Mouse (Mus musculus): ENCODE results near the gene Opcml. TPM values are rescaled to one million over a fixed set of nuclear protein-coding genes. Genes with fewer than 3 reads are reported as not detected.

Gene Opcml
- total RNA-seq, 1 experiment = 0.49 TPM

GRCm38 (mm10) chr9:28177052-28177451, 386.5 kb downstream of the Opcml start:
- DNase-seq (ENCODE audit: low read depth, low spot score) = no peak
- Histone ChIP-seq H3K9ac (ENCODE audit: insufficient read depth, low read depth, low read length, poor library complexity, severe bottlenecking) (no peak overlapping the region), H3K4me1 (ENCODE audit: control insufficient read depth in 2 of 2, insufficient read depth in 2 of 2, low read length in 2 of 2, poor library complexity in 1 of 2) (no peaks in the 10 kb centered on the region), H3K9me3 (ENCODE audit: control insufficient read depth, insufficient read depth, low read depth, low read length) (no peaks in the 10 kb centered on the region), H3K27ac (ENCODE audit: insufficient read depth, low read depth, low read length, poor library complexity, severe bottlenecking) (no peak overlapping the region), H3K36me3 (ENCODE audit: control insufficient read depth, insufficient read depth, low read length, poor library complexity, severe bottlenecking) (no peaks in the 10 kb centered on the region), H3K4me3 (ENCODE audit: insufficient read depth in 1 of 2, low read depth in 1 of 2, low read length in 2 of 2, poor library complexity in 1 of 2, severe bottlenecking in 1 of 2) (no peak overlapping the region)
- no peak for TF ChIP-seq CHD2 (IDR thresholded peaks at IDR 0.05; ENCODE audit: low read depth, low read length)
- TF ChIP-seq HCFC1 (IDR thresholded peaks at IDR 0.05; ENCODE audit: borderline replicate concordance, insufficient read depth, low read length) = no peak
- no peak for TF ChIP-seq ZC3H11A (IDR thresholded peaks at IDR 0.05; ENCODE audit: borderline replicate concordance, low read depth, low read length)
- in situ Hi-C loops (cut with MboI; ENCODE audit: low sequenced_read_pairs in 2 of 2, unreplicated experiment in 2 of 2) = no loop called here

GRCm38 (mm10) chr9:28178123-28178887, 387.7 kb downstream of the Opcml start:
- TF ChIP-seq ZC3H11A (IDR thresholded peaks at IDR 0.05; ENCODE audit: borderline replicate concordance, low read depth, low read length) (no peak), MAFK (IDR thresholded peaks at IDR 0.05; ENCODE audit: insufficient read depth, low read depth, low read length) (no peak), HCFC1 (IDR thresholded peaks at IDR 0.05; ENCODE audit: borderline replicate concordance, insufficient read depth, low read length) (no peak), ZNF384 (IDR thresholded peaks at IDR 0.05; ENCODE audit: low read depth, low read length) (no peak), CHD2 (IDR thresholded peaks at IDR 0.05; ENCODE audit: low read depth, low read length) (no peak)
- H3K9me3 ChIP-seq (ENCODE audit: control insufficient read depth, insufficient read depth, low read depth, low read length) = no peaks in the 10 kb centered on the region
- H3K4me3 ChIP-seq (ENCODE audit: insufficient read depth in 1 of 2, low read depth in 1 of 2, low read length in 2 of 2, poor library complexity in 1 of 2, severe bottlenecking in 1 of 2) = no peak overlapping the region
- no peaks in the 10 kb centered on the region for H3K36me3 ChIP-seq (ENCODE audit: control insufficient read depth, insufficient read depth, low read length, poor library complexity, severe bottlenecking)
- H3K9ac ChIP-seq (ENCODE audit: insufficient read depth, low read depth, low read length, poor library complexity, severe bottlenecking) = no peak overlapping the region
- DNase-seq (ENCODE audit: low read depth, low spot score) = no peak
- H3K27ac ChIP-seq (ENCODE audit: insufficient read depth, low read depth, low read length, poor library complexity, severe bottlenecking) = no peak overlapping the region
- in situ Hi-C loops (cut with MboI; ENCODE audit: low sequenced_read_pairs in 2 of 2, unreplicated experiment in 2 of 2) = no loop called here
- no peaks in the 10 kb centered on the region for H3K4me1 ChIP-seq (ENCODE audit: control insufficient read depth in 2 of 2, insufficient read depth in 2 of 2, low read length in 2 of 2, poor library complexity in 1 of 2)

- Histone ChIP-seq H3K27ac (ENCODE audit: insufficient read depth, low read depth, low read length, poor library complexity, severe bottlenecking) (no peak overlapping the region), H3K9me3 (ENCODE audit: control insufficient read depth, insufficient read depth, low read depth, low read length) (no peaks in the 10 kb centered on the region), H3K4me3 (ENCODE audit: insufficient read depth in 1 of 2, low read depth in 1 of 2, low read length in 2 of 2, poor library complexity in 1 of 2, severe bottlenecking in 1 of 2) (no peak overlapping the region), H3K9ac (ENCODE audit: insufficient read depth, low read depth, low read length, poor library complexity, severe bottlenecking) (no peak overlapping the region), H3K36me3 (ENCODE audit: control insufficient read depth, insufficient read depth, low read length, poor library complexity, severe bottlenecking) (no peaks in the 10 kb centered on the region), H3K4me1 (ENCODE audit: control insufficient read depth in 2 of 2, insufficient read depth in 2 of 2, low read length in 2 of 2, poor library complexity in 1 of 2) (no peaks in the 10 kb centered on the region)
- in situ Hi-C loops (cut with MboI; ENCODE audit: low sequenced_read_pairs in 2 of 2, unreplicated experiment in 2 of 2) = no loop called here
- TF ChIP-seq ZC3H11A (IDR thresholded peaks at IDR 0.05; ENCODE audit: borderline replicate concordance, low read depth, low read length) (no peak), CHD2 (IDR thresholded peaks at IDR 0.05; ENCODE audit: low read depth, low read length) (no peak), ZNF384 (IDR thresholded peaks at IDR 0.05; ENCODE audit: low read depth, low read length) (no peak), HCFC1 (IDR thresholded peaks at IDR 0.05; ENCODE audit: borderline replicate concordance, insufficient read depth, low read length) (no peak)
- DNase-seq (ENCODE audit: low read depth, low spot score) = no peak
Measured at GRCm38 (mm10) chr9:28181916-28182315, 391.3 kb downstream of the Opcml start.

GRCm38 (mm10) chr9:28190226-28190625, 399.7 kb downstream of the Opcml start:
- no peak overlapping the region for H3K4me3 ChIP-seq (ENCODE audit: insufficient read depth in 1 of 2, low read depth in 1 of 2, low read length in 2 of 2, poor library complexity in 1 of 2, severe bottlenecking in 1 of 2)
- no peak overlapping the region for H3K27ac ChIP-seq (ENCODE audit: insufficient read depth, low read depth, low read length, poor library complexity, severe bottlenecking)
- no peaks in the 10 kb centered on the region for H3K36me3 ChIP-seq (ENCODE audit: control insufficient read depth, insufficient read depth, low read length, poor library complexity, severe bottlenecking)
- no peak overlapping the region for H3K9ac ChIP-seq (ENCODE audit: insufficient read depth, low read depth, low read length, poor library complexity, severe bottlenecking)
- no peak for DNase-seq (ENCODE audit: low read depth, low spot score)
- in situ Hi-C loops (cut with MboI; ENCODE audit: low sequenced_read_pairs in 2 of 2, unreplicated experiment in 2 of 2) = no loop called here
- H3K9me3 ChIP-seq (ENCODE audit: control insufficient read depth, insufficient read depth, low read depth, low read length) = no peaks in the 10 kb centered on the region
- TF ChIP-seq HCFC1 (IDR thresholded peaks at IDR 0.05; ENCODE audit: borderline replicate concordance, insufficient read depth, low read length) (no peak), ZC3H11A (IDR thresholded peaks at IDR 0.05; ENCODE audit: borderline replicate concordance, low read depth, low read length) (no peak), CHD2 (IDR thresholded peaks at IDR 0.05; ENCODE audit: low read depth, low read length) (no peak)
- no peaks in the 10 kb centered on the region for H3K4me1 ChIP-seq (ENCODE audit: control insufficient read depth in 2 of 2, insufficient read depth in 2 of 2, low read length in 2 of 2, poor library complexity in 1 of 2)

GRCm38 (mm10) chr9:28190751-28191150, 400.2 kb downstream of the Opcml start:
- in situ Hi-C loops (cut with MboI; ENCODE audit: low sequenced_read_pairs in 2 of 2, unreplicated experiment in 2 of 2) = no loop called here
- H3K4me1 ChIP-seq (ENCODE audit: control insufficient read depth in 2 of 2, insufficient read depth in 2 of 2, low read length in 2 of 2, poor library complexity in 1 of 2) = no peaks in the 10 kb centered on the region
- DNase-seq (ENCODE audit: low read depth, low spot score) = no peak

More at GRCm38 (mm10) chr9:28190751-28191150, 400.2 kb downstream of the Opcml start:
- Histone ChIP-seq H3K36me3 (ENCODE audit: control insufficient read depth, insufficient read depth, low read length, poor library complexity, severe bottlenecking) (no peaks in the 10 kb centered on the region), H3K27ac (ENCODE audit: insufficient read depth, low read depth, low read length, poor library complexity, severe bottlenecking) (no peak overlapping the region), H3K9ac (ENCODE audit: insufficient read depth, low read depth, low read length, poor library complexity, severe bottlenecking) (no peak overlapping the region), H3K9me3 (ENCODE audit: control insufficient read depth, insufficient read depth, low read depth, low read length) (no peaks in the 10 kb centered on the region), H3K4me3 (ENCODE audit: insufficient read depth in 1 of 2, low read depth in 1 of 2, low read length in 2 of 2, poor library complexity in 1 of 2, severe bottlenecking in 1 of 2) (no peak overlapping the region)
- TF ChIP-seq CHD2 (IDR thresholded peaks at IDR 0.05; ENCODE audit: low read depth, low read length) (no peak), ZNF384 (IDR thresholded peaks at IDR 0.05; ENCODE audit: low read depth, low read length) (no peak), ZC3H11A (IDR thresholded peaks at IDR 0.05; ENCODE audit: borderline replicate concordance, low read depth, low read length) (no peak), MAFK (IDR thresholded peaks at IDR 0.05; ENCODE audit: insufficient read depth, low read depth, low read length) (no peak), HCFC1 (IDR thresholded peaks at IDR 0.05; ENCODE audit: borderline replicate concordance, insufficient read depth, low read length) (no peak)
